Mouse (Mus musculus) MEL (cell line): ENCODE results near the gene Rbms2. TPM values are rescaled to one million over a fixed set of nuclear protein-coding genes. Genes with fewer than 3 reads are reported as not detected.

ENCODE experiments used
- DNase-seq: peaks from one replicate; pipeline ENCODE4 v3.0.0; 2011; ENCODE audit warnings: low read depth, low spot score
- H3K27ac ChIP-seq: 2 replicates; pipeline ENCODE4 v1.5.1; 2012; ENCODE audit warnings: low read depth, mild to moderate bottlenecking, control low read depth, low read length, moderate library complexity; ENCODE audit not compliant: control insufficient read depth
- H3K27me3 ChIP-seq, 2 experiments: fragments of 150-350 bp in 1 of 2; sonication (generic) in 1 of 2; 2 replicates each; pipeline ENCODE4 v1.6.1; 2012; ENCODE audit warnings: low read length in 2 of 2, mild to moderate bottlenecking in 2 of 2, improper control_type of control experiment in 1 of 2, moderate library complexity in 1 of 2; ENCODE audit not compliant: insufficient read depth in 2 of 2, control insufficient read depth in 1 of 2
- H3K36me3 ChIP-seq, 2 experiments: 2 replicates each; pipeline ENCODE4 v1.6.1; 2012 to 2014; ENCODE audit warnings: low read length in 2 of 2, improper control_type of control experiment in 1 of 2, inconsistent platforms in 1 of 2, mild to moderate bottlenecking in 1 of 2; ENCODE audit not compliant: insufficient read depth in 2 of 2, control insufficient read depth in 1 of 2
- H3K4me1 ChIP-seq, 2 experiments: fragments of 150-350 bp in 1 of 2; sonication (generic) in 1 of 2; 2 replicates each; pipeline ENCODE4 v1.6.1; 2012; ENCODE audit warnings: low read length in 2 of 2, improper control_type of control experiment in 1 of 2, mild to moderate bottlenecking in 1 of 2; ENCODE audit not compliant: insufficient read depth in 2 of 2, control insufficient read depth in 1 of 2
- H3K4me3 ChIP-seq, 2 experiments: fragments of 150-350 bp in 1 of 2; sonication (generic) in 1 of 2; 2 replicates each; pipeline ENCODE4 v1.5.1; 2012; ENCODE audit warnings: low read depth in 2 of 2, low read length in 2 of 2, mild to moderate bottlenecking in 2 of 2, moderate library complexity in 2 of 2, control low read depth in 1 of 2, improper control_type of control experiment in 1 of 2; ENCODE audit not compliant: control insufficient read depth in 1 of 2, insufficient read depth in 1 of 2
- H3K79me2 ChIP-seq: 2 replicates; pipeline ENCODE4 v1.6.1; 2012; ENCODE audit warnings: mild to moderate bottlenecking, low read length, moderate library complexity; ENCODE audit not compliant: control insufficient read depth, poor library complexity, insufficient read depth
- H3K9ac ChIP-seq: 2 replicates; pipeline ENCODE4 v1.6.1; 2012; ENCODE audit warnings: low read depth, mild to moderate bottlenecking, control low read depth, low read length, moderate library complexity; ENCODE audit not compliant: control insufficient read depth, poor library complexity, severe bottlenecking
- H3K9me3 ChIP-seq: fragments of 150-350 bp; sonication (generic); replicated peaks from 2 replicates; pipeline ENCODE4 v1.6.1; 2012; ENCODE audit warnings: mild to moderate bottlenecking, low read length, improper control_type of control experiment, moderate library complexity; ENCODE audit not compliant: insufficient read depth
- BHLHE40 ChIP-seq: IDR thresholded peaks from 2 replicates; pipeline ENCODE4 v1.6.1; 2012; ENCODE audit warnings: low read depth, mild to moderate bottlenecking, inconsistent platforms, low read length, improper control_type of control experiment, borderline replicate concordance
- CHD1 ChIP-seq: IDR thresholded peaks from 2 replicates; pipeline ENCODE4 v1.6.1; 2012; ENCODE audit warnings: low read depth, mild to moderate bottlenecking, inconsistent platforms, low read length, improper control_type of control experiment
- CTCF ChIP-seq, 3 experiments: IDR thresholded peaks in 2 of 3; conservative IDR thresholded peaks in 1 of 3; 2 replicates each; pipeline ENCODE4 v1.5.1; 2011 to 2012; ENCODE audit warnings: low read length in 3 of 3, low read depth in 2 of 3, mild to moderate bottlenecking in 2 of 3, improper control_type of control experiment in 1 of 3, inconsistent platforms in 1 of 3, mixed read lengths in 1 of 3, moderate library complexity in 1 of 3; ENCODE audit not compliant: control insufficient read depth in 1 of 3, insufficient read depth in 1 of 3, poor library complexity in 1 of 3, severe bottlenecking in 1 of 3
- ELF1 ChIP-seq: IDR thresholded peaks from 2 replicates; pipeline ENCODE4 v1.6.1; 2014; ENCODE audit warnings: low read depth, mild to moderate bottlenecking, inconsistent platforms, low read length, improper control_type of control experiment, moderate library complexity
- EP300 ChIP-seq, 2 experiments: IDR thresholded peaks; 2 replicates each; pipeline ENCODE4 v1.6.1; 2011; ENCODE audit warnings: improper control_type of control experiment in 2 of 2, low read length in 2 of 2, low read depth in 1 of 2, mild to moderate bottlenecking in 1 of 2
- ETS1 ChIP-seq: IDR thresholded peaks from 2 replicates; pipeline ENCODE4 v1.6.1; 2012; ENCODE audit warnings: low read depth, mild to moderate bottlenecking, inconsistent platforms, low read length, improper control_type of control experiment, moderate library complexity
- HCFC1 ChIP-seq: IDR thresholded peaks from 2 replicates; pipeline ENCODE4 v1.6.1; 2012; ENCODE audit warnings: low read depth, mild to moderate bottlenecking, inconsistent platforms, low read length, improper control_type of control experiment, moderate library complexity
- JUND ChIP-seq: IDR thresholded peaks from 2 replicates; pipeline ENCODE4 v1.6.1; 2011; ENCODE audit warnings: low read depth, mild to moderate bottlenecking, improper control_type of control experiment, low read length
- MAFK ChIP-seq: IDR thresholded peaks from 2 replicates; pipeline ENCODE4 v1.6.1; 2011; ENCODE audit warnings: low read depth, mild to moderate bottlenecking, low read length, improper control_type of control experiment, borderline replicate concordance
- MAX ChIP-seq: IDR thresholded peaks from 2 replicates; pipeline ENCODE4 v1.6.1; 2011; ENCODE audit warnings: low read length, improper control_type of control experiment
- MAZ ChIP-seq: IDR thresholded peaks from 2 replicates; pipeline ENCODE4 v1.6.1; 2012; ENCODE audit warnings: low read depth, mild to moderate bottlenecking, inconsistent platforms, low read length, improper control_type of control experiment
- MEF2A ChIP-seq: IDR thresholded peaks from 2 replicates; pipeline ENCODE4 v1.6.1; 2014; ENCODE audit warnings: low read depth, mild to moderate bottlenecking, inconsistent platforms, low read length, improper control_type of control experiment; ENCODE audit not compliant: poor library complexity, insufficient replicate concordance, severe bottlenecking; ENCODE audit errors: extremely low read depth
- MXI1 ChIP-seq: IDR thresholded peaks from 2 replicates; pipeline ENCODE4 v1.6.1; 2011; ENCODE audit warnings: mild to moderate bottlenecking, low read depth, low read length, improper control_type of control experiment
- MYB ChIP-seq: IDR thresholded peaks from 2 replicates; pipeline ENCODE4 v1.6.1; 2011; ENCODE audit warnings: mild to moderate bottlenecking, low read depth, low read length, improper control_type of control experiment
- MYC ChIP-seq: IDR thresholded peaks from 2 replicates; pipeline ENCODE4 v1.6.1; 2011; ENCODE audit warnings: low read depth, mild to moderate bottlenecking, low read length, improper control_type of control experiment, moderate library complexity
- NELFE ChIP-seq: IDR thresholded peaks from 2 replicates; pipeline ENCODE4 v1.6.1; 2011; ENCODE audit warnings: low read depth, low read length, improper control_type of control experiment
- NRF1 ChIP-seq: IDR thresholded peaks from 2 replicates; pipeline ENCODE4 v1.6.1; 2014; ENCODE audit warnings: low read depth, mild to moderate bottlenecking, inconsistent platforms, low read length, improper control_type of control experiment, moderate library complexity; ENCODE audit not compliant: poor library complexity, insufficient read depth, severe bottlenecking
- POLR2A ChIP-seq, 2 experiments: IDR thresholded peaks; 2 replicates each; pipeline ENCODE4 v1.6.1; 2011 to 2012; ENCODE audit warnings: low read length in 2 of 2, mild to moderate bottlenecking in 2 of 2, control low read depth in 1 of 2, improper control_type of control experiment in 1 of 2, low read depth in 1 of 2, moderate library complexity in 1 of 2; ENCODE audit not compliant: control insufficient read depth in 1 of 2, insufficient read depth in 1 of 2, poor library complexity in 1 of 2
- POLR2AphosphoS2 ChIP-seq: IDR thresholded peaks from 2 replicates; pipeline ENCODE4 v1.6.1; 2011; ENCODE audit warnings: low read length, improper control_type of control experiment
- RCOR1 ChIP-seq: IDR thresholded peaks from 2 replicates; pipeline ENCODE4 v1.6.1; 2012; ENCODE audit warnings: low read depth, mild to moderate bottlenecking, inconsistent platforms, low read length, improper control_type of control experiment
- TBP ChIP-seq: IDR thresholded peaks from 2 replicates; pipeline ENCODE4 v1.8.0; 2011; ENCODE audit warnings: low read depth, low read length, improper control_type of control experiment
- UBTF ChIP-seq: IDR thresholded peaks from 2 replicates; pipeline ENCODE4 v1.6.1; 2012; ENCODE audit warnings: low read depth, mild to moderate bottlenecking, inconsistent platforms, low read length, improper control_type of control experiment, moderate library complexity, borderline replicate concordance; ENCODE audit not compliant: insufficient read depth
- USF1 ChIP-seq: IDR thresholded peaks from 2 replicates; pipeline ENCODE4 v1.6.1; 2014; ENCODE audit warnings: low read depth, mild to moderate bottlenecking, inconsistent platforms, low read length, improper control_type of control experiment, moderate library complexity
- USF2 ChIP-seq, 2 experiments: IDR thresholded peaks; 2 replicates each; pipeline ENCODE4 v1.6.1; 2011 to 2012; ENCODE audit warnings: improper control_type of control experiment in 2 of 2, low read length in 2 of 2, borderline replicate concordance in 1 of 2, inconsistent platforms in 1 of 2, low read depth in 1 of 2, mild to moderate bottlenecking in 1 of 2; ENCODE audit not compliant: insufficient read depth in 1 of 2
- ZMIZ1 ChIP-seq: IDR thresholded peaks from 2 replicates; pipeline ENCODE4 v1.6.1; 2012; ENCODE audit warnings: low read depth, mild to moderate bottlenecking, inconsistent platforms, low read length, improper control_type of control experiment, moderate library complexity
- polyA plus RNA-seq, 2 experiments: library from polyadenylated mRNA; stranded (reverse) in 1 of 2; unstranded in 1 of 2; fragments of >175 nt in 1 of 2; fragments of >200 nt in 1 of 2; gene quantifications; 2 replicates each; pipeline versions ENCODE4 v1.2.1 to v1.2.4; 2012; ENCODE audit warnings: low replicate concordance in 2 of 2, low read depth in 1 of 2; ENCODE audit not compliant: insufficient read length in 2 of 2, insufficient read depth in 1 of 2, missing spikeins in 1 of 2
- total RNA-seq: library from RNA; depleted of rRNA; stranded (reverse); fragments of 300-350 nt; gene quantifications from 2 replicates; pipeline ENCODE4 v1.2.3, GENCODE M21; 2012

The Rbms2 gene
- total and polyA plus RNA-seq, 3 experiments: 5.1 to 23.5 TPM; not detected in 1

GRCm38 (mm10) chr10:128201856-128202255 is 21.8 kb upstream of the Rbms2 start:
- no peak for TF ChIP-seq USF2 (IDR thresholded peaks at IDR 0.05; ENCODE audit: borderline replicate concordance in 1 of 2, insufficient read depth in 1 of 2, low read depth in 1 of 2, low read length in 2 of 2)
- no peak for TF ChIP-seq ELF1
- TF ChIP-seq MYB: no peak
- no peak for TF ChIP-seq RCOR1
- TF ChIP-seq CHD1: no peak
- no peak for TF ChIP-seq MAX
- TF ChIP-seq NRF1: no peak
- TF ChIP-seq MAZ: no peak
- no peak for TF ChIP-seq UBTF
- no peak for TF ChIP-seq NELFE
- no peak for TF ChIP-seq MYC
- TF ChIP-seq MXI1: no peak
- TF ChIP-seq USF1: no peak
- TF ChIP-seq MAFK: no peak
- TF ChIP-seq MEF2A: no peak
- no peak for TF ChIP-seq BHLHE40
- TF ChIP-seq POLR2AphosphoS2: no peak
- TF ChIP-seq, all 39 proteins: peak for 0
- Histone ChIP-seq H3K27me3 (no peaks in the 10 kb centered on the region), H3K4me1 (0 out of 4 replicates have a peak, but pooled peaks cover 0 to 2% of the 10 kb centered on the region in 2 experiments), H3K36me3 (no peaks in the 10 kb centered on the region), H3K9me3 (no peaks in the 10 kb centered on the region), H3K79me2 (no peaks in the 10 kb centered on the region), H3K27ac (no peak overlapping the region), H3K9ac (no peak overlapping the region), H3K4me3 (no peak overlapping the region)
- DNase-seq: no peak

GRCm38 (mm10) chr10:128194551-128195461 is 14.7 kb upstream of the Rbms2 start:
- H3K27ac ChIP-seq: no peak overlapping the region
- H3K79me2 ChIP-seq: no peaks in the 10 kb centered on the region; the same call in 1 of the 2 replicates
- H3K4me3 ChIP-seq: peak overlapping the region; percentile 85 to 89
- TF ChIP-seq POLR2A (IDR thresholded peaks at IDR 0.05; ENCODE audit: control insufficient read depth in 1 of 2, insufficient read depth in 1 of 2, low read depth in 1 of 2, low read length in 2 of 2, poor library complexity in 1 of 2) (peak in 1 of 2 experiments; percentile 55; a peak in 2 of 4 replicates), HCFC1 (no peak), TBP (no peak), CTCF (IDR thresholded peaks at IDR 0.05 in 2 of 3, conservative IDR thresholded peaks at IDR 0.05 in 1 of 3; ENCODE audit: control insufficient read depth in 1 of 3, insufficient read depth in 1 of 3, low read depth in 2 of 3, low read length in 3 of 3, poor library complexity in 1 of 3, severe bottlenecking in 1 of 3) (no peak), NRF1 (peak; percentile 52; the same call in 1 of the 2 replicates), ETS1 (no peak), USF1 (no peak), JUND (no peak), MYC (no peak), EP300 (IDR thresholded peaks at IDR 0.05; ENCODE audit: low read depth in 1 of 2, low read length in 2 of 2) (no peak), BHLHE40 (no peak), MAZ (no peak; the same call in 1 of the 2 replicates), UBTF (0 out of 2 replicates have a peak, but pooled peaks have one; percentile 54), MXI1 (peak; percentile 45), ZMIZ1 (no peak)
- peaks cover 0 to 10% of the 10 kb centered on the region in 2 experiments; a peak in 2 of 4 replicates for H3K36me3 ChIP-seq
- peaks cover 3 to 22% of the 10 kb centered on the region in 2 experiments; a peak in 3 of 4 replicates for H3K4me1 ChIP-seq
- H3K9me3 ChIP-seq: no peaks in the 10 kb centered on the region
- no peaks in the 10 kb centered on the region for H3K27me3 ChIP-seq
- no peak for DNase-seq
- peak overlapping the region; percentile 85 for H3K9ac ChIP-seq
